Mouse (Mus musculus): Measurements from ENCODE around the gene Aak1.

DNA sequence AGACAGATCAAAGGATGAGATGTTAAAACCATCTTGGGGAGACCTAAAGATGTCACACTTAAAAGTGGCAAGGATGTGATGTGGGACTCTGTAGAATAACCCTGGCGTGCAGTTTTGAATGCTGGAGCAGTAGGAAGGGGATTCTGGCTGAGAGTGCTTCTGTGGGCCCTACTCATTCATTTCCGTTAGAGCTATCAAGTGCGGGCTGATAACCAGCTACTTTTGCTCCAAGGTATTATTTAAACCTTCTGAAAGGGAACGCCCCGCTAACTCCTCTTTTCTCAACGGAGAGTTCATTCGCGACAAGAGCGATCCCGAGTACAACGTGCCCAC lies 192.7 kb downstream of the Aak1 start:
- TF ChIP-seq CTCF (IDR thresholded peaks at IDR 0.05; ENCODE audit: low read depth): no peak
- TF ChIP-seq EP300 (IDR thresholded peaks at IDR 0.05; ENCODE audit: low read depth): no peak

All from liver, postnatal 0 days (tissue).